Mouse (Mus musculus) ovary, postnatal 10 days (tissue): ENCODE measurements around the gene Olfr106-ps.

Experiments
- DNase-seq: peaks from one replicate; pipeline ENCODE4 v3.0.0; 2022; ENCODE audit warnings: low spot score

The Olfr106-ps gene

DNA sequence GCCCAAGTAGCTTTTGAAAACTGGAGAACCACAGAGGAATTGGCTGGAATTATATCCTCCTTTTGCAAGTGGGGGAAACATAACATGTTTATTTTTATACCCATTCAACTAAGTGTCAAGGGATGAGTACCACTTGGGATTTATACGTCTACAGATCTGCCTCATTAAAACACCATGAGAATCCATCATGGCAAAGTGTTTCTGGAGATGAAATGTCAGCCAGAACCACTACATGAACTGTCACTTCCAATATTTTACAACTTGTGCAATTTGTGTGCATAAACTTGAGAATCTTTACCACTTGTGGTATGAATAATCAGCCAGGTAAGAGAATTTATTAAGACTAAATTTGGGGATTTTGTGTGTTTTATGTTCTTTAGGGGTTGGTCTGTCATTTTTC, at the start of gene Olfr106-ps:
Gene Olfr106-ps, plus strand, starts transcription at position 301 of the 400 bp plus-strand sequence.
- no peak for DNase-seq

DNA sequence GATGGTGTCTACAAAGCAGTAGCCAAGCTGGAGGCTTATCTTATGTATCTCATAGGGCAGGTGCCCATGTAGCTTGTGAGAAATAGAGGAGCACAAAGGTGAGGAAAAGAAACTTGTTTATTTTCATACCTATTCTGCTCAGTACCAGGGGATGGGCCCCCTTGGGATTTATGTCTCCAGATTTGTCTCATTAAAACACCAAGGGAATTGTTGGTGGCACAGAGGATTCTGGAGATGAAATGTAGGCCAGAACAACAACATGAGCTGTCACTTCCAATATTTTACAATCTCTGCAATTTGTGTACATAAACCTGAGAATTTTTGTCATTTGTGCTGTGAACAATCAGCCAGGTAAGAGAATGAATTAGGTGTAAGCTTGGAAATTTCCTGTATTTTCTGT, 30.9 kb upstream of the Olfr106-ps start, which contains the start of gene Olfr104-ps:
Gene Olfr104-ps, plus strand, starts transcription at position 301 of the 400 bp plus-strand sequence.
- no peak for DNase-seq

- no peak for DNase-seq
Measured at GRCm38 (mm10) chr17:37378733-37379132, 11.5 kb upstream of the Olfr106-ps start, which contains the start of gene Olfr105-ps. Olfr105-ps (plus strand) TSS chr17:37379033.

GRCm38 (mm10) chr17:37398926-37399325, 8.7 kb downstream of the Olfr106-ps start, which contains the start of gene Olfr107:
Olfr107 (plus strand) TSS chr17:37399226.
- DNase-seq = no peak

- no peak for DNase-seq
Measured at GRCm38 (mm10) chr17:37413380-37413779, 23.2 kb downstream of the Olfr106-ps start.

DNA sequence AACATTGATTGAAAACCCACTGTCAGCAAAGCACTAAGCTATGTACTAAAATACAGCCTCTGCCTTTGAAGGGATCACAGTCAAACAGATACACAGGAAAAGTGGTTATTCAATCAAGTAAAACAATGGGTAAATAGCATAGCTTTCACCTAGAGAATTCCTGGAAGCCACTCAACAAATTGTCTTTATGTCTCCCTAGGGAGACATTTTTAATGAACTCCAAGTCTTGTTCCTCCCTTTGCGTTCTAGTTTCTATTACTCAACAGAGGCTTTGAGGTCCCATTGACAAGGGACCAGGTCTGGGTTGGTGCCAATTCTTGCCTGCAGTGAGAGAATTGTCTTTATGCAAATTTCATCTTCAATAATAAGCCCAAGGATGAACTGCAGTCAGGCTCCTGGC, 55.0 kb downstream of the Olfr106-ps start, which contains the start of gene Olfr108:
Gene Olfr108, plus strand, starts transcription at position 301 of the 400 bp plus-strand sequence.
- no peak for DNase-seq
